Mouse (Mus musculus): ENCODE results near the gene Jam3. TPM values are rescaled to one million over a fixed set of nuclear protein-coding genes. Genes with fewer than 3 reads are reported as not detected.

Jam3 gene
- polyA plus RNA-seq, 1 experiment from 2014 or later, result 103 TPM

DNA sequence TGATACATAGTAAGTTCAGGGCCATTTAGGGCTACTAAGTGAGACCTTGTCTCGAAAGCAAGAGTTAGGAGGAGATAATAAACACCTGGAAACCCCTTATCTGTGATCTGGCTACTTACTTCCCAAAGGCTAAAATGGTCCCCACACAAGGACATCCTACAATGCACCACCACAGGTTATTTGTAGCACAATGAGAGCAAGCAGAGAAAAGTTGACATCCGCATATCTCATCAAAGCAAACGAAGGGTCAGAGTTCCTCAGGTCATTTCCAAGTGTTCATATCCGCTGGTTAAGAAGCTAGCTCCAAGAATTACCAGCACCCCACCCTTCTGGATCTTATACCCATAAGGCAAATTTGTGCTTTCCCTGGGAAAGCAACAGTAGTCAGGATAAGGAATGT is 46.8 kb downstream of the Jam3 start:
- Histone ChIP-seq H3K9me3 (no peaks in the 10 kb centered on the region), H3K4me3 (replicated peaks) (no peak overlapping the region), H3K27ac (no peak overlapping the region), H3K4me1 (replicated peaks) (peaks cover 19% of the 10 kb centered on the region), H3K36me3 (peaks cover 31% of the 10 kb centered on the region), H3K27me3 (no peaks in the 10 kb centered on the region), H3K9ac (replicated peaks) (no peak overlapping the region), H3K4me2 (replicated peaks) (no peak overlapping the region)
- WGBS, result 92% methylated on average over 4 of the region's 4 CpGs
- ATAC-seq, result no peak

DNA sequence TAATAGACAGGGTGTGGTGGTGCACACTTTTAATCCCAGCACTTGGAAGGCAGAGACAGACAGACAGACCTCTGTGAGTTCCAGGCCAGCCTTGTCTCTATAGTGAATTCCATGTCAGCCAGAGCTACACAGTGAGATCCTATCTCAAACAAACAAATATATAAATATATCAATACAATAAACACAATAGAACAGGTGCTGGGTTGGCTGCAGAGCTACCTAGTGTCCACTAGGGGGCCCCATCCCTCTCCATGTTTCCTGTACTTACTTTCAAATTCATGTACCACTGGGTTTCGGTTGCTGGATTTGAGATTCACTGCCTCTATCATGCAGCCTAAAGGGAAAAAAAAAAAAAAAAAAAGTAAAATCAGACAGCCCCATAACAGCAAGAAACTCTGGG is 49.1 kb downstream of the Jam3 start:
- Histone ChIP-seq H3K4me1 (replicated peaks) (peaks cover 17% of the 10 kb centered on the region), H3K9ac (replicated peaks) (no peak overlapping the region), H3K27ac (no peak overlapping the region), H3K36me3 (peaks cover 54% of the 10 kb centered on the region), H3K4me2 (replicated peaks) (no peak overlapping the region), H3K27me3 (no peaks in the 10 kb centered on the region), H3K4me3 (replicated peaks) (no peak overlapping the region), H3K9me3 (no peaks in the 10 kb centered on the region)
- 0 out of 2 replicates have a peak, but pooled peaks have one; percentile 1 for ATAC-seq
- 33% methylated on average over 1 of the region's 1 CpGs for WGBS

DNA sequence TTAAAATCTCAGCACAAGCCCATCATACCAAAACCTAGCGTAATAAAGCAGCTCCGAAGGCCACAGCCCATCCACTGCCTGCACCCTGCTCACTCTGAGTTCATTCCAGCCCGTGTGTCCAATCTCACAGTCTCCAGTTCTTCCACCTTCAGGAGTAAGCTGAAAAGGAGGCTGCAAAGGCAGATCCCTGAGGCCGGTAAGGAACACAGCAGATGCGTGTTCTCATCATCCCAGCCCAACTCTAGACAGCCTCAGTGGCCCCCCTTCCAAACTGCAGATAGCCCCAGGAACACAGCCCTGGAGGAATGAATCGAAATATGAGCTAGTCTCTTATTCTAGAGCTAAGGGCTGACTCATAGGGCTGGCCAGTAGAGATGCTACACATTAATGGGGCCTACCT is 53.8 kb downstream of the Jam3 start:
- Histone ChIP-seq H3K9ac (replicated peaks) (no peak overlapping the region), H3K4me1 (replicated peaks) (0 out of 2 replicates have a peak, but pooled peaks cover 4% of the 10 kb centered on the region), H3K9me3 (no peaks in the 10 kb centered on the region), H3K27ac (no peak overlapping the region), H3K4me2 (replicated peaks) (no peak overlapping the region), H3K4me3 (replicated peaks) (no peak overlapping the region), H3K36me3 (peaks cover 88% of the 10 kb centered on the region), H3K27me3 (no peaks in the 10 kb centered on the region)
- 96% methylated on average over 6 of the region's 6 CpGs for WGBS
- ATAC-seq, result no peak

DNA sequence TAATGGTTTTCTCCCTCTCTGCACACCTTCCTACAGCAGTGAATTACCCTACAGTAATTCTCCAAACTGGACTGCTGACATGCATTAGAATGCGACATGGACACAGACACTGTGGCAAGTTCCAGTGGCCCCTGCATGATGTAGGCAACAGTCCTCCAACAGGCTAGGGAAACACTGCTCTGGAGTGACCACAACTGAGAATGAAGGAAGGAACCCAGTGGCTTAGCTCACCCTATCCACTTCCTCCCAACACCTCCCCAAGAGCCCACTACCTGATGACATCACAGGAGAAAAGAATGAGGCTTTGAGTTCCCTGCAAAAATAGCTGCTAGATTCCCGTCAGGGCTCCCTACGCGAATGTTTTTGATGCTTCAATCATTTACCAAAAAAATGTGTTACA is 55.7 kb downstream of the Jam3 start:
- WGBS, result 94% methylated on average over 4 of the region's 4 CpGs
- Histone ChIP-seq H3K9ac (replicated peaks) (no peak overlapping the region), H3K27me3 (no peaks in the 10 kb centered on the region), H3K36me3 (peaks cover 92% of the 10 kb centered on the region), H3K4me3 (replicated peaks) (no peak overlapping the region), H3K4me2 (replicated peaks) (no peak overlapping the region), H3K27ac (no peak overlapping the region), H3K9me3 (no peaks in the 10 kb centered on the region), H3K4me1 (replicated peaks) (0 out of 2 replicates have a peak, but pooled peaks cover 4% of the 10 kb centered on the region)
- ATAC-seq, result no peak

DNA sequence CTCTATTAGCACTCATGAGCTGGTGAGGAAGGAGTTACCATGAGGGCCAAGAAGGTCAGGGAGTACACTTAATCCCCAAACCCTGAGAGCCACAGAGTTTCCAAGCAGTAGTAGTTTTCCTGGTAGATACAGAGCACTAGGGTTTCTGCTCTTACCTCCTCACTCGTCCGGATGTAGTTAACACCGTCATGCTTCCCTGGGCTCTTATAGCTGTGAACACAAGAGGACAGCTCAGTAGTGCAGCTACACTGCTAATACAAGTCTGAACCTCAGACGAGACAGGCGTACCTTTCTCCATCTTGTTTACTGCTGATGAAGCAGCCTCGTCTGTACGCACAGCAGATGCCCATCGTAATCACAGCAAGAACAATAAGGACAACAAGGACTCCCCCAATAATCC is 56.7 kb downstream of the Jam3 start:
- H3K4me2 ChIP-seq (replicated peaks), result no peak overlapping the region
- peak overlapping the region; percentile 30; the same call in 1 of the 2 replicates for H3K27ac ChIP-seq
- WGBS, result 83% methylated on average over 8 of the region's 8 CpGs
- peaks cover 92% of the 10 kb centered on the region for H3K36me3 ChIP-seq
- H3K4me3 ChIP-seq (replicated peaks), result no peak overlapping the region
- no peaks in the 10 kb centered on the region for H3K9me3 ChIP-seq
- 0 out of 2 replicates have a peak, but pooled peaks cover 4% of the 10 kb centered on the region for H3K4me1 ChIP-seq (replicated peaks)
- no peaks in the 10 kb centered on the region for H3K27me3 ChIP-seq
- no peak overlapping the region for H3K9ac ChIP-seq (replicated peaks)
- ATAC-seq, result no peak

DNA sequence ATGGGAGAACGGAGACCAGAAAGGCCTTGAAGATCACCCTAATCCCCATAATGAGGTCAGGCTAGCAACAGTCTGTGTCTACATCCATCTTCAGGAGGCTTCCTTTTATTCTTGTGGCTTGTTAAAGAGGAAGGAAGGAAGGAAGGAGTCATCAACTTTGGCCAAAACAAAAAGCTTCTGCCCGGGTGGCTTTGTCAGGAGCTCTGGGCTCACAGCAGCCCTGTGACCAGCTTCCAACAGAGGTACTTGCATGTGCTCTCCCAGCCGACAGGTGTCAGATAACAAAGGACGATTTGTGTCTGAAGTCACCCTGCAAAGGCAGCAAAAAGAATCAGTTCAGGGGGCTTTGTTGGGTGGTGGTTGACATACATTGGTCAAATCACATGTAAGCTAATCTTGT is 57.1 kb downstream of the Jam3 start:
- Histone ChIP-seq H3K27me3 (no peaks in the 10 kb centered on the region), H3K4me2 (replicated peaks) (no peak overlapping the region), H3K36me3 (peaks cover 92% of the 10 kb centered on the region), H3K4me1 (replicated peaks) (0 out of 2 replicates have a peak, but pooled peaks cover 4% of the 10 kb centered on the region), H3K9ac (replicated peaks) (no peak overlapping the region), H3K9me3 (no peaks in the 10 kb centered on the region), H3K27ac (peak overlapping the region; percentile 22; the same call in 1 of the 2 replicates), H3K4me3 (replicated peaks) (no peak overlapping the region)
- 39% methylated on average over 4 of the region's 4 CpGs for WGBS
- no peak for ATAC-seq

DNA sequence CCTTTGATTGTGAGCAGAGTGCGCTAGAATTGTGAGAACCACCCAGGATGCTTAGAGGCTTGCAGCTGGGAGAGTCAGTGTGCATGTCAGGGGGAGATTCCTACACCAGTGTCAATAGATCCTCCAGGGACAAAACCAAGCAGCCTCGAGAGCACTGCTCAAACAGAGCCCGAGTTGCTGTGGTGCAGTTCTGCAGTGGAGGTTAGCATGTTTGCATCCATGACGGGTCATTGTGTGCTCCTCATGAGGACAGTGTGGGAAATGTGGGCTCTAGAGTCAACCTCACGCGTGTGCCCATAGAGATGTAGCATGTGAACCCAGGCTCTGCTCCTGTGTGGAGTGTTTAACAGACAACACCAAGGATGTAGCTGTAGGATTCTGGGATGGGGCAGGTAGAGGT is 62.3 kb downstream of the Jam3 start:
- Histone ChIP-seq H3K9ac (replicated peaks) (no peak overlapping the region), H3K27ac (0 out of 2 replicates have a peak overlapping the region, but pooled peaks have one; percentile 7), H3K4me3 (replicated peaks) (no peak overlapping the region), H3K9me3 (no peaks in the 10 kb centered on the region), H3K27me3 (no peaks in the 10 kb centered on the region), H3K36me3 (peaks cover 84% of the 10 kb centered on the region), H3K4me2 (replicated peaks) (no peak overlapping the region), H3K4me1 (replicated peaks) (no peaks in the 10 kb centered on the region)
- 88% methylated on average over 6 of the region's 6 CpGs for WGBS
- ATAC-seq, result no peak

DNA sequence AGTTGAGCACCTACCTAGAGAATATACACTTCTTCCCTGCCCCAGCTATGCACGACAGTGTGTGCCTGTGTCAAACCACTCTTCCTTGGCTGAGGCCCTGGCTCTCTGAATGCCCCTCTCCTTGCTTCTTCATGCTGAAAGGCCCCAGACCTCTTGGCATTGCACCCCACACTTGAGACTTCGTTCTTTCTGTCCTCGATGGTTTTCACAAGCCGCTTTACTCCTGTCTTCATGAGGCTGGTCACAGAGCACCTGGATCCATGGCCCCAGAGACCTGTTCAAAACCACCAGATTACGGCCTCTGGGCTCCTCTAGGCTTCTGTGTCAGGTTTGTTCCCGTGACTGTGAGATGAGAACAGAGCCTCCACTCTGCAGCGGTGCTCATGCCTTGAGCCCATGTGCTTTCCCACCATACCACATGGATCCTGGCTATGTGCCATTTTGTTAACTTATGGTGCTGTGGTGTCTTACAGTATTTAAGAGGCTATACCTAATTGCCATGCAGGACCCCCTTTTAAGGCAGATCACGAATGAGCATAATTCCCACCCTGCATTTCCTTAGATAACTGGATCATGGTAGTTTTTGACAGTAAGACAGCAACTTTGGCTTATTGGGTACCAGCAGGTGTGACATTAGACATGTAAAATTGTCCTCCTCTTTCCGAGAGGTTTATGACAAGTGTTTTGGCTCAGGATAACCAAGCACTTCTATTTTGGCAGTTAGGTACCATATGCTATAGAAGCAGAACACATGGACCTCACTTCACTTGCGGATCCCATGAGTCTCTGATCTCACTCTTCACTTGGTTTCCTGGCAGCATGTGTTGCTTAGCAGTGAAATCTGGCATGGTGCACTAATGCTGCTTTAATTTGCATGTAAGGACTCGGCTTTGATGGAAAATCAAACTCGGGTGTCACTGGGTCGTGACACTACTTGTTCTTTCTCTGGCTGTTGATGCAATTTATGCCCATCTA is 64.1 kb downstream of the Jam3 start:
- 90% methylated on average over 13 of the region's 13 CpGs for whole genome bisulfite sequencing
- Histone ChIP-seq H3K36me3 (peaks cover 88% of the 10 kb centered on the region), H3K4me3 (replicated peaks) (no peak overlapping the region), H3K9ac (replicated peaks) (no peak overlapping the region), H3K9me3 (no peaks in the 10 kb centered on the region), H3K27ac (no peak overlapping the region), H3K27me3 (no peaks in the 10 kb centered on the region), H3K4me2 (replicated peaks) (no peak overlapping the region), H3K4me1 (replicated peaks) (no peaks in the 10 kb centered on the region)
- no peak for ATAC-seq

DNA sequence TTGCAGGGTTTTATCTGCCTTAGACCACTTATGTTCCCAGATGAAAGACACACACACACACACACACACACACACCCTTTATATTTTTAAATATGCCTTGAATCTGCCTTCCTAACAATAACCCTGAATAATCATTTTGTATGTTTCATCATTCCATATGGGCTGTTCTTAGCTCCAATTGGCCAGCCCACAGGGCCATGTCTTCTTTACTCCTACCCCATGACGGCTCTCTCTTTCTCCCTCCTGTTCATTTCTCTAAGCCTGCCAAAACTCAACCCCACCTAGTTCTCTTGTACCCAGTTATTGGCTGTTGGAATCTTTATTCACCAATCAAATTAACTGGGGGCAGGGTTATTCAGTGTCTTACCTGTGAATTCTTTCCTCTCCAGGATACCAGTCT is 65.1 kb downstream of the Jam3 start:
- no peak overlapping the region for H3K4me3 ChIP-seq (replicated peaks)
- no peaks in the 10 kb centered on the region for H3K9me3 ChIP-seq
- no peak for ATAC-seq
- no peaks in the 10 kb centered on the region for H3K4me1 ChIP-seq (replicated peaks)
- no peak overlapping the region for H3K4me2 ChIP-seq (replicated peaks)
- no peak overlapping the region for H3K9ac ChIP-seq (replicated peaks)
- no peak overlapping the region for H3K27ac ChIP-seq
- no peaks in the 10 kb centered on the region for H3K27me3 ChIP-seq
- H3K36me3 ChIP-seq, result peaks cover 89% of the 10 kb centered on the region
- WGBS, result 97% methylated on average over 1 of the region's 1 CpGs

DNA sequence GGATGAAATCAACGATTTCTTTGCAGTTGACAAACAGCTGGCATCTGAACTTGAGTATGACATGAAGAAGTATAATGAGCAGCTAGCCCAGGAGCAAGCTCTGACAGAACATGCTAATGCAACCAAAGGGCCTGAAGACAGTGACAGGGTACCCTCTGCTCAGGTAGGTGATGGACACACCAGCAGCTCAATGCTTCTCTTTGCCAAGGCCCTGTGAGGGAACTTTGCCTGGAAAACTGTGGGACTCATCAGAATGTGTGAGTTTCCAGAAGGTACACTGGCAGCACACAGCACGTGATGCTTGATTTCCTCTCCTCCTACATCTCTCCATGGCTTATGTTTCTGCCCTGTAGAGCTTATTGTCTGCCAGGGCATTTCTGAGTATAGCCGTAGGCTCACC is 67.8 kb downstream of the Jam3 start:
- no peak overlapping the region; the same call in 1 of the 2 replicates for H3K9ac ChIP-seq (replicated peaks)
- H3K9me3 ChIP-seq, result no peaks in the 10 kb centered on the region
- no peak for ATAC-seq
- no peaks in the 10 kb centered on the region for H3K4me1 ChIP-seq (replicated peaks)
- H3K27me3 ChIP-seq, result no peaks in the 10 kb centered on the region
- 93% methylated on average over 3 of the region's 3 CpGs for WGBS
- H3K36me3 ChIP-seq, result peaks cover 88% of the 10 kb centered on the region
- H3K4me2 ChIP-seq (replicated peaks), result no peak overlapping the region
- H3K4me3 ChIP-seq (replicated peaks), result no peak overlapping the region
- no peak overlapping the region for H3K27ac ChIP-seq

DNA sequence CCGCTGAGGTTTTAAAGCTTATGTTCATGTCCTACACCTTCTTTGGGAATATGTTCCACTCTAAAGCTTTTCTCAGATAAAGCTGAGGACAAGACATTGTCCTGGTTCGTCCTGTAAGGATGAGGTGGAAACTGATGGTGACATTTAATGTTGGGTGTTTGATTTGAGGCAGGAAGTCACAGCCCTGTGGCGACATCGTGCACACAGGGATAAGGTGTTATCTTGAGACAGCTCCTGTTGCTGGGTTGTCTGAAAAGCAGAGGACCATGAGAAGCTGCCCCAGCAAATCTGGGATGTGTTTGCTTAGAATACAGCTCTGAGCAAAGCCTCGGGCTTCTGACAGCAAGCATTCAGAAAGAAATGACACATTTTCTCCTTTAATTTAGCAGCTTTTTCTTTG is 69.0 kb downstream of the Jam3 start:
- H3K27me3 ChIP-seq, result no peaks in the 10 kb centered on the region
- peaks cover 90% of the 10 kb centered on the region for H3K36me3 ChIP-seq
- no peak overlapping the region for H3K9ac ChIP-seq (replicated peaks)
- H3K4me2 ChIP-seq (replicated peaks), result no peak overlapping the region
- 94% methylated on average over 5 of the region's 5 CpGs for WGBS
- no peak overlapping the region for H3K4me3 ChIP-seq (replicated peaks)
- no peaks in the 10 kb centered on the region for H3K4me1 ChIP-seq (replicated peaks)
- no peaks in the 10 kb centered on the region for H3K9me3 ChIP-seq
- no peak overlapping the region for H3K27ac ChIP-seq
- no peak for ATAC-seq

DNA sequence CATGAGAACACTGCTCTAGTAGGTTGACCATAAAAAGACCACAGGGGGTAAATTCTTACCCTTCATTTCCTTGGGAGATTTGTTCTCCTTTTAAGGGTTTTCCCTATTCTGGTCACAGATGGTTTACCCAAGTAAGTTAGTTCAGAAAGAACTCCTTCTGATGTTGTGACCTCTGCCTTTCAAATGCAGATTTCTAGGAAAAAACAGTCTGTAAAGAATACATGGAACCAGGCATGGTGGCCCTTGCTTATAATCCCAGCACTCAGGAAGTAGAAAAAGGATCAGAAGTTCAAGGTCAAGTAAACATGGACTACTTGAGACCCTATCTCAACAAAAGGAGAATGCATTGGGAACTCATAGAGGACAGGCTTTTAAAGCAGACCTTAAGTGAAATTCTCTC is 79.4 kb downstream of the Jam3 start:
- H3K27me3 ChIP-seq, result no peaks in the 10 kb centered on the region
- H3K4me2 ChIP-seq (replicated peaks), result no peak overlapping the region
- no peaks in the 10 kb centered on the region for H3K4me1 ChIP-seq (replicated peaks)
- no peak for ATAC-seq
- no peak overlapping the region for H3K4me3 ChIP-seq (replicated peaks)
- H3K9ac ChIP-seq (replicated peaks), result no peak overlapping the region
- no peaks in the 10 kb centered on the region for H3K9me3 ChIP-seq
- no peak overlapping the region for H3K27ac ChIP-seq
- H3K36me3 ChIP-seq, result peaks cover 62% of the 10 kb centered on the region
